ENCODE assay signal across 8 mouse cellular contexts in the genomic region with DNA sequence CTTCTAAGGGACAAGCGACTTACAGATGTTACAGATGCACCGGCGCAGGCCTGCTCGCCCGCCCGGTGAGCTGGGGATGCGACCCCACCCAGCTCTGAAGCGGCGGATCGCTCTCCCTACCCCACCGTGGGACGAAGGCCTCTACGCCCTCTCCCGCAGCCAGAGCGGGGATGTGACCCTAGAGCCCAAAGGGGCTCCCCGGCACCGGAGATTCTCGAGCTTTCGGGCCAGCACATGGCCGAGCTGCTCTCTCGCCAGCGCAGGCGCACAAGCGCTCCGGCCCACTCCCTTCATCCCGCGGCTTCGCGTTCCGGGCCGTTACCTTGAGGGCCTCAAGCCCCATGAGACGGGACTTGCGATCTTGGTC. TPM values are rescaled to one million over a fixed set of nuclear protein-coding genes. Genes with fewer than 3 reads are reported as not detected.
DNase-seq lines count a peak whose midpoint lies in the region; ATAC-seq and TF ChIP-seq lines count a peak whose summit lies in the region.

No protein-coding gene starts in this region.

- H3K4me3 ChIP-seq in gastrocnemius, adult 2 months = peak overlapping the region; percentile 85
- peak overlapping the region; percentile 86 for H3K4me3 ChIP-seq in forebrain, embryonic 16.5 days (replicated peaks; ENCODE audit: low read length)

- peak overlapping the region; percentile 89 for H3K9ac ChIP-seq in forebrain, embryonic 16.5 days (replicated peaks; ENCODE audit: low read depth, low read length)

- H3K4me2 ChIP-seq in forebrain, embryonic 16.5 days (ENCODE audit: low read length) = peak overlapping the region; percentile 98

- under 1% methylated on average over 33 of the region's 33 CpGs for WGBS in forebrain, embryonic 16.5 days

- H3K36me3 ChIP-seq in forebrain, embryonic 16.5 days (ENCODE audit: control insufficient read depth, insufficient read depth) = peaks cover 3% of the 10 kb centered on the region; the same call in 1 of the 2 replicates

- H3K4me1 ChIP-seq in forebrain, embryonic 16.5 days (replicated peaks; ENCODE audit: control insufficient read depth, insufficient read depth, low read length) = peaks cover 27% of the 10 kb centered on the region

- intact Hi-C loops in gastrocnemius, adult 2 months (cut with DNase I) = loop anchor here (5.0 kb wide), 1 partner anchor 284 kb away; no protein-coding TSS in a partner anchor

- H3K9me3 ChIP-seq in forebrain, embryonic 16.5 days (ENCODE audit: control insufficient read depth, low read length) = no peaks in the 10 kb centered on the region

- no peak for DNase-seq in gastrocnemius, adult 2 months
- DNase-seq in gastrocnemius, postnatal 10 days = no peak
- no peak for DNase-seq in layer of hippocampus, postnatal 10 days (ENCODE audit: low spot score in 2 of 2)
- no peak for DNase-seq in adrenal gland, postnatal 25 days
- DNase-seq in cerebellum, postnatal 14 days = no peak

- TF ChIP-seq CTCF in gastrocnemius, adult 2 months (IDR thresholded peaks at IDR 0.05) = no peak

- no peaks in the 10 kb centered on the region for H3K27me3 ChIP-seq in forebrain, embryonic 16.5 days (replicated peaks; ENCODE audit: control insufficient read depth, insufficient read depth, low read length)

- ATAC-seq in CD4-positive, CD25-positive, alpha-beta regulatory T cell, adult 4 months = peak; percentile 47
- ATAC-seq in forebrain, embryonic 16.5 days = peak; percentile 72
- ATAC-seq in megakaryocyte, adult 5-6 weeks (ENCODE audit: poor library complexity, severe bottlenecking) = peak; percentile 65

- peak overlapping the region; percentile 96 for H3K27ac ChIP-seq in gastrocnemius, adult 2 months
- peak overlapping the region; percentile 84 for H3K27ac ChIP-seq in forebrain, embryonic 16.5 days (ENCODE audit: low read length)

RNA-seq across cellular contexts. Expression of a gene that starts 0.3 kb away (rescaled TPM):
- total RNA-seq in gastrocnemius, adult 2 months (2021) = 100 to 1,000 TPM; 113 to 132 TPM
- total RNA-seq in gastrocnemius, postnatal 10 days (2021) = 100 to 1,000 TPM; 248 to 264 TPM
- polyA plus RNA-seq in CD4-positive, CD25-positive, alpha-beta regulatory T cell, adult 4 months (2017; shearing (Covaris generic)) = 100 to 1,000 TPM; 419 to 459 TPM
- polyA plus RNA-seq in forebrain, embryonic 16.5 days (2015; fragmentation: Nextera tagmentation; extraction: Ambion mirVana) = 538 and 575 TPM in 2 replicates
- 274 and 308 TPM in 2 replicates for total RNA-seq in megakaryocyte, adult 5-6 weeks (2015)
- 263 and 265 TPM in 2 replicates for total RNA-seq in megakaryocyte, adult 5-6 weeks (2017)
- total RNA-seq in layer of hippocampus, postnatal 10 days (2021) = 100 to 1,000 TPM; 250 to 267 TPM
- total RNA-seq in adrenal gland, postnatal 25 days (2021) = 301 and 333 TPM in 2 replicates

RNA-seq across cellular contexts. Expression of a gene that starts 0.4 kb away (rescaled TPM):
- 10 to 100 TPM; 13.9 to 17.7 TPM for total RNA-seq in gastrocnemius, adult 2 months (2021)
- 10 to 100 TPM; 11.4 to 12.6 TPM for total RNA-seq in gastrocnemius, postnatal 10 days (2021)
- polyA plus RNA-seq in CD4-positive, CD25-positive, alpha-beta regulatory T cell, adult 4 months (2017; shearing (Covaris generic)) = 10 to 100 TPM; 25.9 to 32.2 TPM
- polyA plus RNA-seq in forebrain, embryonic 16.5 days (2015; fragmentation: Nextera tagmentation; extraction: Ambion mirVana) = 9.5 and 10.2 TPM in 2 replicates
- total RNA-seq in megakaryocyte, adult 5-6 weeks (2015) = 7.0 and 10.5 TPM in 2 replicates
- total RNA-seq in megakaryocyte, adult 5-6 weeks (2017) = 5.6 and 8.0 TPM in 2 replicates
- total RNA-seq in layer of hippocampus, postnatal 10 days (2021) = 10 to 100 TPM; 10.0 to 11.9 TPM
- 24.7 and 29.0 TPM in 2 replicates for total RNA-seq in adrenal gland, postnatal 25 days (2021)

RNA-seq across cellular contexts. Expression of a gene that starts 36.1 kb away (rescaled TPM):
- total RNA-seq in gastrocnemius, adult 2 months (2021) = 10 to 100 TPM; 30.4 to 58.0 TPM
- total RNA-seq in gastrocnemius, postnatal 10 days (2021) = 10 to 100 TPM; 48.0 to 51.9 TPM
- polyA plus RNA-seq in CD4-positive, CD25-positive, alpha-beta regulatory T cell, adult 4 months (2017; shearing (Covaris generic)) = not detected
- 8.6 and 8.9 TPM in 2 replicates for polyA plus RNA-seq in forebrain, embryonic 16.5 days (2015; fragmentation: Nextera tagmentation; extraction: Ambion mirVana)
- 0.46 TPM in 1 of 2 replicates, not detected in the other for total RNA-seq in megakaryocyte, adult 5-6 weeks (2015)
- 0.48 TPM in 1 of 2 replicates, not detected in the other for total RNA-seq in megakaryocyte, adult 5-6 weeks (2017)
- total RNA-seq in layer of hippocampus, postnatal 10 days (2021) = 10 to 100 TPM; 15.2 to 16.3 TPM
- total RNA-seq in adrenal gland, postnatal 25 days (2021) = 180 and 181 TPM in 2 replicates

Comparison
In these comparisons a context has a peak if more than half of its experiments do, and no peak if none do; other contexts are left out.
1. RNA of a gene that starts 36.1 kb away (total RNA-seq): 180 to 181 TPM in adrenal gland, postnatal 25 days, 30.4 to 58.0 TPM in gastrocnemius, adult 2 months, 48.0 to 51.9 TPM in gastrocnemius, postnatal 10 days and 15.2 to 16.3 TPM in layer of hippocampus, postnatal 10 days; 0.46 to 0.48 TPM in megakaryocyte, adult 5-6 weeks; every median in the first group is over 10 times any median in the second.
2. Peak in every context shown above with its lines, with median percentiles within 50 percentile points of each other: ATAC-seq.